ENCODE assay signal across 10 mouse cellular contexts in the genomic region with DNA sequence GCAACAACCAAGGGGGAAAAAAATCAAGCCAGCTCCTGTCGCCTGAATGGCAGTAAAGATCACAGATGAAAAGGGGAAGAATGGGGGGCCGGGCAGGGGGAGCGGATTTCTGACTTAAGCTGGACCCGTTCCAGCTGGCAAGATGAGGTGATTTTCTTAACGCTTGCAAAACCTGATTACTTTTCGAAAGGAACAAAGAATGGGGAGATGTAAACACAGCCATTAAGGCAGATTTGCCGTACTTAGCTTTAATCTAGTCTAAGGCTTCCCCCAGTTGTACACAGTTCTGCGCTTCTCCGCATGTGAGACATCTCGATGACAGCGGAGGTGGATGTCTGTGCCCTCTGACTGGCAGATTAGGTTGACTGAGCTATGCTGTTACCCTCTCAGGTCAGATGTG.
DNase-seq lines count a peak whose midpoint lies in the region; ATAC-seq lines count a peak whose summit lies in the region.
"Had no signal": no experiment of that assay in that cellular context is flagged by ENCODE, and none has a peak within 500 bp of the region (broad histone marks: within the 10 kb centered on the region; RNA-seq: fewer than 3 reads in every experiment).

No protein-coding gene starts in this region.

- no peak overlapping the region for H3K27ac ChIP-seq in forebrain, embryonic 16.5 days (ENCODE audit: low read length)
- no peak overlapping the region for H3K27ac ChIP-seq in midbrain, embryonic 10.5 days (replicated peaks)
- H3K27ac ChIP-seq in stomach, embryonic 14.5 days (ENCODE audit: low read length), result no peak overlapping the region
- H3K27ac ChIP-seq in liver, embryonic 11.5 days (ENCODE audit: low read depth, low read length), result no peak overlapping the region
- H3K27ac ChIP-seq: heart, embryonic 10.5 days; layer of hippocampus, adult 2 months had no signal

- 0 out of 2 replicates have a peak overlapping the region, but pooled peaks have one; percentile 14 for H3K4me3 ChIP-seq in forebrain, embryonic 16.5 days (replicated peaks; ENCODE audit: low read length)
- H3K4me3 ChIP-seq in midbrain, embryonic 10.5 days, result peak overlapping the region; percentile 18; the same call in 1 of the 2 replicates
- no peak overlapping the region for H3K4me3 ChIP-seq in stomach, embryonic 14.5 days (ENCODE audit: low read depth, low read length)
- H3K4me3 ChIP-seq in liver, embryonic 11.5 days (ENCODE audit: low read depth, low read length), result no peak overlapping the region
- H3K4me3 ChIP-seq: heart, embryonic 10.5 days; layer of hippocampus, adult 2 months had no signal

- H3K27me3 ChIP-seq in forebrain, embryonic 16.5 days (replicated peaks; ENCODE audit: control insufficient read depth, insufficient read depth, low read length), result no peaks in the 10 kb centered on the region
- H3K27me3 ChIP-seq in midbrain, embryonic 10.5 days (ENCODE audit: low read depth, poor library complexity, severe bottlenecking), result peaks cover 95% of the 10 kb centered on the region
- H3K27me3 ChIP-seq in stomach, embryonic 14.5 days (ENCODE audit: control insufficient read depth, insufficient read depth, low read length), result no peaks in the 10 kb centered on the region
- no peaks in the 10 kb centered on the region for H3K27me3 ChIP-seq in liver, embryonic 11.5 days (replicated peaks; ENCODE audit: control insufficient read depth, insufficient read depth, low read length)

- ATAC-seq in forebrain, embryonic 16.5 days, result peak; percentile 63
- no peak for ATAC-seq in stomach, embryonic 14.5 days (ENCODE audit: insufficient number of reproducible peaks, insufficient read depth, low FRiP score, low read depth)
- ATAC-seq in liver, embryonic 11.5 days (replicated peaks; ENCODE audit: low FRiP score), result no peak

- H3K9ac ChIP-seq in forebrain, embryonic 16.5 days (replicated peaks; ENCODE audit: low read depth, low read length), result no peak overlapping the region
- H3K9ac ChIP-seq in stomach, embryonic 14.5 days (replicated peaks; ENCODE audit: low read depth, low read length), result no peak overlapping the region
- H3K9ac ChIP-seq in liver, embryonic 11.5 days (ENCODE audit: low read depth, low read length), result no peak overlapping the region

- WGBS in forebrain, embryonic 16.5 days, result 10% methylated on average over 11 of the region's 11 CpGs
- WGBS in midbrain, embryonic 10.5 days, result 18% methylated on average over 11 of the region's 11 CpGs
- 19% methylated on average over 11 of the region's 11 CpGs for WGBS in stomach, embryonic 14.5 days
- 65% methylated on average over 11 of the region's 11 CpGs for WGBS in liver, embryonic 11.5 days

- peak overlapping the region; percentile 45 for H3K4me2 ChIP-seq in forebrain, embryonic 16.5 days (ENCODE audit: low read length)
- peak overlapping the region; percentile 27 for H3K4me2 ChIP-seq in stomach, embryonic 14.5 days (replicated peaks; ENCODE audit: low read depth, low read length)
- no peak overlapping the region for H3K4me2 ChIP-seq in liver, embryonic 11.5 days

- no peaks in the 10 kb centered on the region for H3K36me3 ChIP-seq in forebrain, embryonic 16.5 days (ENCODE audit: control insufficient read depth, insufficient read depth)
- no peaks in the 10 kb centered on the region for H3K36me3 ChIP-seq in midbrain, embryonic 10.5 days
- H3K36me3 ChIP-seq in stomach, embryonic 14.5 days (ENCODE audit: control insufficient read depth, insufficient read depth, low read length), result no peaks in the 10 kb centered on the region
- H3K36me3 ChIP-seq in liver, embryonic 11.5 days (ENCODE audit: control insufficient read depth, insufficient read depth, low read length), result no peaks in the 10 kb centered on the region
- H3K36me3 ChIP-seq: heart, embryonic 10.5 days had no signal

- DNase-seq in lung, postnatal 10 days, result peak; percentile 16
- no peak for DNase-seq in lung, postnatal 4 days
- no peak for DNase-seq in midbrain, embryonic 10.5 days (ENCODE audit: low spot score)
- no peak for DNase-seq in cerebellum, adult 9-10 months
- DNase-seq in liver, embryonic 11.5 days (ENCODE audit: low spot score), result no peak
- DNase-seq in layer of hippocampus, adult 11-12 months (ENCODE audit: low spot score), result no peak

- peaks cover 16% of the 10 kb centered on the region for H3K4me1 ChIP-seq in forebrain, embryonic 16.5 days (replicated peaks; ENCODE audit: control insufficient read depth, insufficient read depth, low read length)
- H3K4me1 ChIP-seq in midbrain, embryonic 10.5 days, result peaks cover 25% of the 10 kb centered on the region
- H3K4me1 ChIP-seq in stomach, embryonic 14.5 days (ENCODE audit: control insufficient read depth, insufficient read depth, low read length), result peaks cover 10% of the 10 kb centered on the region; the same call in 1 of the 2 replicates
- H3K4me1 ChIP-seq in liver, embryonic 11.5 days (replicated peaks; ENCODE audit: control insufficient read depth, insufficient read depth, low read length), result no peaks in the 10 kb centered on the region

- no peaks in the 10 kb centered on the region for H3K9me3 ChIP-seq in forebrain, embryonic 16.5 days (ENCODE audit: control insufficient read depth, low read length)
- H3K9me3 ChIP-seq in midbrain, embryonic 10.5 days (replicated peaks), result no peaks in the 10 kb centered on the region
- H3K9me3 ChIP-seq in stomach, embryonic 14.5 days (ENCODE audit: control insufficient read depth, low read depth, low read length), result no peaks in the 10 kb centered on the region
- H3K9me3 ChIP-seq in liver, embryonic 11.5 days (ENCODE audit: control insufficient read depth, low read length), result no peaks in the 10 kb centered on the region
- H3K9me3 ChIP-seq: heart, embryonic 10.5 days had no signal

Comparison
In these comparisons a context has a peak if more than half of its experiments do, and no peak if none do; other contexts are left out.
1. H3K4me3 ChIP-seq: peak in forebrain, embryonic 16.5 days (single experiment) and midbrain, embryonic 10.5 days (single experiment); none in stomach, embryonic 14.5 days (single experiment) and liver, embryonic 11.5 days (single experiment).